Mouse (Mus musculus): ENCODE data around the gene Zfp277. TPM values are rescaled to one million over a fixed set of nuclear protein-coding genes. Genes with fewer than 3 reads are reported as not detected.

Zfp277 gene
- polyA plus RNA-seq, 1 experiment from 2014 or later: 29.3 TPM

DNA sequence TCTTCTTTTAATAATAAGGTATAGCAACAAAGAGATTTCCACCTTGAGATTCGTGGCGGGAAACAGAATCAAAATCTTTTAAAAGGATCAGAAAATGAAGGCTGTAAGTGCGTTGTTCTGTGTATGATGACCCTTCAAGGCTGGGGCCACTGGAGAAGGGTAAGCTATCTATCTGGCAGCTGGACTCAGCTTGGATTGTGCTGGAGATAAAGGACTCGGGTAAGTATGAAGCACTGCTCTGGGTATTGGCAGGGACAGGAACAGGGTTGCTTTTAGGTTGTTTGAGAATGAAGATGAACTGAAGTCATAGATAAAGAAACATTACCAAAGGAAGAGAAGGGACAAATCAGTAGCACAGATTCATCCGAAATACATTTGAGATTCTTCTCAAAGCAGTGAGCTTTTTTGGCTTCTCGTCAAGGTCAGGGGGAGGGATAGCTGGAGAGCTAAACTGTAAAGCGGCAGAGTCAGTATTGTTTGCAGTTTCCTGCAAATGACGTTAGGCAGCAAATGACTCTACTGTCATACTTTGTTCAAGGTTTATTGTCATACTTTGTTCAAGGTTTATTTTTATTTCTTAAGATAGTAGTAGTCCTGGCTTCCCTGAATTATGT lies 30.3 kb downstream of the Zfp277 start:
- H3K9ac ChIP-seq (ENCODE audit: low read depth, low read length): no peak overlapping the region
- no peak for ATAC-seq
- no peaks in the 10 kb centered on the region for H3K27me3 ChIP-seq (replicated peaks; ENCODE audit: control insufficient read depth, insufficient read depth, low read length)
- no peak overlapping the region for H3K27ac ChIP-seq (ENCODE audit: low read length)
- no peak overlapping the region for H3K4me2 ChIP-seq (ENCODE audit: low read depth, low read length)
- no peak overlapping the region for H3K4me3 ChIP-seq (ENCODE audit: low read length)
- H3K9me3 ChIP-seq (ENCODE audit: control insufficient read depth, low read length): no peaks in the 10 kb centered on the region
- H3K36me3 ChIP-seq (ENCODE audit: control insufficient read depth, insufficient read depth, low read length): no peaks in the 10 kb centered on the region
- H3K4me1 ChIP-seq (ENCODE audit: control insufficient read depth, insufficient read depth, low read length): no peaks in the 10 kb centered on the region
- WGBS: 60% methylated on average over 8 of the region's 8 CpGs

DNA sequence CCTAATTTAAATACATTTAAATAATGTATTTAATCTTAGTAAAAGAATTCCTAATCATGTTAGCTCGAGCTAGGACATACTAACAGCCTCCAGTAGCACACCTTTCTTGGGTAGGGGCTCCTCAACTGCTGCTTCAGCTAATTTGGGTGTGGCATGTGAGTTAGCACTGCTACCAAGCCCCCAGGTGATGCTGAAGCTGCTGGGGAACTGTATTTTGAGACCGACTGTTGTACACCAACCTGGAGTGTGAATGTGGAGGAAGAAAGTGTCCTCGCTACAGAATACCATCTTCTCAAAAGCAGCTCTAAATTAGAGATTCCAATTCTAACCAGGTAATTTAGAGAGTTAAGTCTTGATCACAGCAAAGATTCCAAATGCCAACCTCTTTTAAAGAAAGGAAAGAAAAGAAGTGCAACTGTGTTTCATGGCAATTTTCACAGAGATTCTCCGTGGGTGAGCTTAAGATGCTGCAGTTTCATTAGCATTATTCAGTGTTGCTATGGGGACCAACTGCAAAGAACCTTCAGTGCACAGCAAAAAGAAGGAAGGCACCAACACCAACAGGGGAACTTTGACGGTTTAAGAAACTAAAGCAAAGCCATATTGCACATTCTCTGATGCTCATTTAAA lies 30.9 kb downstream of the Zfp277 start:
- no peak overlapping the region for H3K4me3 ChIP-seq (ENCODE audit: low read length)
- H3K9ac ChIP-seq (ENCODE audit: low read depth, low read length): no peak overlapping the region
- no peaks in the 10 kb centered on the region for H3K4me1 ChIP-seq (ENCODE audit: control insufficient read depth, insufficient read depth, low read length)
- ATAC-seq: no peak
- no peak overlapping the region for H3K27ac ChIP-seq (ENCODE audit: low read length)
- H3K9me3 ChIP-seq (ENCODE audit: control insufficient read depth, low read length): no peaks in the 10 kb centered on the region
- 70% methylated on average over 5 of the region's 5 CpGs for WGBS
- H3K36me3 ChIP-seq (ENCODE audit: control insufficient read depth, insufficient read depth, low read length): 0 out of 2 replicates have a peak, but pooled peaks cover under 1% of the 10 kb centered on the region
- H3K27me3 ChIP-seq (replicated peaks; ENCODE audit: control insufficient read depth, insufficient read depth, low read length): no peaks in the 10 kb centered on the region
- no peak overlapping the region for H3K4me2 ChIP-seq (ENCODE audit: low read depth, low read length)

DNA sequence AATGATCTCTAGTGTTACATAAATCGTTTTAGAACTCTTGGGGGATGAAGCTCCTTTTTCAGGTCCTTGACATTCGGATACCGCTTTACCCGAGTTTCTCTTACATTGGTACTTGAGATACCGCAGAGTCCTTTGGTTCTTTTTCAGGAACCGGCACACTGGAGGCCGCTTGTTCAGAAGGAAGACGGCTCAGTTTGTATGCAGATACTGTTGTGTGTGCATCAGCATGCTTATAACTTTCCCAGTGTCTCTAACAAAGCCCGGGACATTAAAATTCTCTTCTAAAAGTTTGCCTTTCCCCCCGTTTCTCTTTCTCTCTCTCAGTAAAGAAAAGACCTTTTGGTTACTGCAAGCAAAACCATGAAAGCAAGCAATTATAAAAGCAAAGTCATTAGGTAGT lies 45.9 kb downstream of the Zfp277 start:
- no peak overlapping the region for H3K4me2 ChIP-seq (ENCODE audit: low read depth, low read length)
- 92% methylated on average over 10 of the region's 10 CpGs for WGBS
- no peak for ATAC-seq
- no peaks in the 10 kb centered on the region for H3K4me1 ChIP-seq (ENCODE audit: control insufficient read depth, insufficient read depth, low read length)
- no peak overlapping the region for H3K27ac ChIP-seq (ENCODE audit: low read length)
- H3K4me3 ChIP-seq (ENCODE audit: low read length): no peak overlapping the region
- H3K27me3 ChIP-seq (replicated peaks; ENCODE audit: control insufficient read depth, insufficient read depth, low read length): no peaks in the 10 kb centered on the region
- no peaks in the 10 kb centered on the region for H3K9me3 ChIP-seq (ENCODE audit: control insufficient read depth, low read length)
- H3K36me3 ChIP-seq (ENCODE audit: control insufficient read depth, insufficient read depth, low read length): 0 out of 2 replicates have a peak, but pooled peaks cover 2% of the 10 kb centered on the region
- no peak overlapping the region for H3K9ac ChIP-seq (ENCODE audit: low read depth, low read length)

DNA sequence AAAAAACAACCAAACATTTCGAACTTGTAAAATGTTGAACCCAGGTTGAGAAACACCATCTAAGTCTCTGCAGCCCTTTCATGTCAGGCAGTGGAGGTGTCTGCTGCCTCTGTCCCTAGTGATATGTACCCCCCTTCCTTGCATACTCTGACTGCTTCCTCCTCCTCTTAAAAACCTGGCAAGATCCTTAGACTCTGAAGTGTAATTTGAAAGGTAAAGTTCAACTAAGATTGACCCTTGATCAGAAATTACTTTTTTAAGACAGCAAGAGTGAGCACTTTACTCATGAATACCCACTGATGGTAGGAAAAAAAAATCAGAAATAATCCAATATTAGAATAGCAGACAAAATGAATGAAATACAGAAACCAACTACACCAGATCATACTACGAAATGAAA lies 46.3 kb downstream of the Zfp277 start:
- no peak for ATAC-seq
- Histone ChIP-seq H3K4me1 (ENCODE audit: control insufficient read depth, insufficient read depth, low read length) (no peaks in the 10 kb centered on the region), H3K27ac (ENCODE audit: low read length) (no peak overlapping the region), H3K27me3 (replicated peaks; ENCODE audit: control insufficient read depth, insufficient read depth, low read length) (no peaks in the 10 kb centered on the region), H3K36me3 (ENCODE audit: control insufficient read depth, insufficient read depth, low read length) (0 out of 2 replicates have a peak, but pooled peaks cover 2% of the 10 kb centered on the region), H3K9ac (ENCODE audit: low read depth, low read length) (no peak overlapping the region), H3K4me3 (ENCODE audit: low read length) (no peak overlapping the region), H3K9me3 (ENCODE audit: control insufficient read depth, low read length) (no peaks in the 10 kb centered on the region), H3K4me2 (ENCODE audit: low read depth, low read length) (no peak overlapping the region)
- WGBS: 89% methylated on average over 2 of the region's 2 CpGs

DNA sequence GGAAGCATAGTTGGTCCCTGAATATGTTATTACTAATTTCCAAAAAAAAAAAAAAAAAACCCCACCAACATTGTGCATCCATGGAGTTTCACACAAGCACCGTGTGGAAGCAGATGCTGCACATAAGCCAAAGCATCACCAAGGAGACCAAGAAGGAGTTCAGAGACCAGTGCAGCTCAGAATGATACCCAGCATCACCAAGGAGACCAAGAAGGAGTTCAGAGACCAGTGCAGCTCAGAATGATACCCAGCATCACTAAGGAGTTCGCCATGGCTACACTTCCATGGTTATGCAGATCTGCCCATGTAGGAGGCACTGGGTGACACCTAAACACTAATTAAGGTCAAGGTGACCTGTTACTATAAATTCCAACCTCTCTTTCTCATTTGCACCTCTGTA lies 46.8 kb downstream of the Zfp277 start:
- no peaks in the 10 kb centered on the region for H3K9me3 ChIP-seq (ENCODE audit: control insufficient read depth, low read length)
- no peaks in the 10 kb centered on the region for H3K4me1 ChIP-seq (ENCODE audit: control insufficient read depth, insufficient read depth, low read length)
- H3K27me3 ChIP-seq (replicated peaks; ENCODE audit: control insufficient read depth, insufficient read depth, low read length): no peaks in the 10 kb centered on the region
- H3K36me3 ChIP-seq (ENCODE audit: control insufficient read depth, insufficient read depth, low read length): 0 out of 2 replicates have a peak, but pooled peaks cover 2% of the 10 kb centered on the region
- H3K27ac ChIP-seq (ENCODE audit: low read length): no peak overlapping the region
- 89% methylated on average over 2 of the region's 2 CpGs for WGBS
- ATAC-seq: no peak
- no peak overlapping the region for H3K4me2 ChIP-seq (ENCODE audit: low read depth, low read length)
- H3K4me3 ChIP-seq (ENCODE audit: low read length): no peak overlapping the region
- no peak overlapping the region for H3K9ac ChIP-seq (ENCODE audit: low read depth, low read length)

DNA sequence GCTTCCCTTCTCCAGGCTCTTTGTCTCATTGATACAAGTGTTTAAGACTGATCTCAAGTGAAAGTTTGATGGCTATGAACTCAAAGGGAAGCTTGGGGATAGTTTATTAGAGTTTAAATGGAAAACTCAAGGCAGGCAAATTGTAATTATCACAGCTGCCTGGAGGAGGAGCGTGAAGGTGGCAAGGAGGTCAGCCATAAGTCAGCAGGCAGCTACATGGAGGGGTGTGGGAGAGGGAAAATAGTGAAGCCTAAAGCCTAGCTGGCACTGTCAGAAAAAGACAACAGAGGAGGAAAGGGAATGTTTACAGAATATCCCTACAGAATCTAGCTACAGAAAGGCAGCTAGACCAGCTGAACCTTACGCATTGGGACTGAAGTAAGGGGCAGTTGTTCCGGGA lies 52.8 kb downstream of the Zfp277 start:
- Histone ChIP-seq H3K27me3 (replicated peaks; ENCODE audit: control insufficient read depth, insufficient read depth, low read length) (no peaks in the 10 kb centered on the region), H3K4me1 (ENCODE audit: control insufficient read depth, insufficient read depth, low read length) (no peaks in the 10 kb centered on the region), H3K4me2 (ENCODE audit: low read depth, low read length) (no peak overlapping the region), H3K9ac (ENCODE audit: low read depth, low read length) (no peak overlapping the region), H3K9me3 (ENCODE audit: control insufficient read depth, low read length) (no peaks in the 10 kb centered on the region), H3K27ac (ENCODE audit: low read length) (no peak overlapping the region), H3K36me3 (ENCODE audit: control insufficient read depth, insufficient read depth, low read length) (no peaks in the 10 kb centered on the region), H3K4me3 (ENCODE audit: low read length) (no peak overlapping the region)
- no peak for ATAC-seq
- 67% methylated on average over 3 of the region's 3 CpGs for WGBS

DNA sequence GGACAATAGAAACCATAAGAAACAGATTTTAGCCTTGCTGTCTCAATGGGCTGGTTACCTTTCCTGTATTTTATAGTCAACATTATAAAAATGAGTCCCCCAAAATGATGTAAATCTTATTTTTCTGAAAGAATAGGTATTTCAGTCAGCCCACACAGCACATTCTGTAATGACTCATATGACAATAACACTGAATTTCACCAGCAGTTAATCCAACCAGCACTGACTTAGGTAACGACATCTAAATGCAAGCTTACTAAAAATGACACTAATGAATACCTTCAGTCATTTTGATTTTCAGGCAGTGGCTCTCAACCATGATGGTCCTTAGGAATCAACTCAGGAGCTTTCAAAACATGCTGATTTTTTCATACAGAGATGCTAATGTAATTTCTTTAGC lies 54.4 kb downstream of the Zfp277 start:
- Histone ChIP-seq H3K9ac (ENCODE audit: low read depth, low read length) (no peak overlapping the region), H3K27ac (ENCODE audit: low read length) (no peak overlapping the region), H3K36me3 (ENCODE audit: control insufficient read depth, insufficient read depth, low read length) (no peaks in the 10 kb centered on the region), H3K27me3 (replicated peaks; ENCODE audit: control insufficient read depth, insufficient read depth, low read length) (no peaks in the 10 kb centered on the region), H3K4me3 (ENCODE audit: low read length) (no peak overlapping the region), H3K9me3 (ENCODE audit: control insufficient read depth, low read length) (no peaks in the 10 kb centered on the region), H3K4me1 (ENCODE audit: control insufficient read depth, insufficient read depth, low read length) (no peaks in the 10 kb centered on the region), H3K4me2 (ENCODE audit: low read depth, low read length) (no peak overlapping the region)
- WGBS: 96% methylated on average over 1 of the region's 1 CpGs
- ATAC-seq: no peak

DNA sequence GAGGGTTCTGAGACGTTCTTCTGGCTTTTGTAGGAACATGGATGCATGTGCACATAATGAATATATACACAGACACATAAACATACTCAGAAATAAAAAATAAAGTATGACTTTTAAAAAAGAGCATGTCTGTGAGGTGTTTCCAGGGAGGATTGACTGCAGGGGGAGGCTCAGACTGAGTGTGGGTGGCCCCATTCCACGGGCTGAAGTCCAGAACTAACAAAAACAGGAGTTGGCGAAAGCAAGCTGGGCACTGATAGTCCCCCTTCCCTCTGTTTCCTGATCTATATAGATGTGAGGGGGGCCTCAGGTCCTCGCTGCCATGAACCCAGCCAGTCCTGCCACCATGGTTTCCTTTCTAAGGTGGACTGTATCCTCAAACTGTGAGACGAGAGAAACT lies 57.9 kb downstream of the Zfp277 start:
- H3K4me1 ChIP-seq (ENCODE audit: control insufficient read depth, insufficient read depth, low read length): no peaks in the 10 kb centered on the region
- no peaks in the 10 kb centered on the region for H3K36me3 ChIP-seq (ENCODE audit: control insufficient read depth, insufficient read depth, low read length)
- H3K4me3 ChIP-seq (ENCODE audit: low read length): no peak overlapping the region
- no peak overlapping the region for H3K4me2 ChIP-seq (ENCODE audit: low read depth, low read length)
- H3K9ac ChIP-seq (ENCODE audit: low read depth, low read length): no peak overlapping the region
- H3K27me3 ChIP-seq (replicated peaks; ENCODE audit: control insufficient read depth, insufficient read depth, low read length): no peaks in the 10 kb centered on the region
- WGBS: 75% methylated on average over 5 of the region's 5 CpGs
- H3K27ac ChIP-seq (ENCODE audit: low read length): no peak overlapping the region
- H3K9me3 ChIP-seq (ENCODE audit: control insufficient read depth, low read length): no peaks in the 10 kb centered on the region
- ATAC-seq: no peak

DNA sequence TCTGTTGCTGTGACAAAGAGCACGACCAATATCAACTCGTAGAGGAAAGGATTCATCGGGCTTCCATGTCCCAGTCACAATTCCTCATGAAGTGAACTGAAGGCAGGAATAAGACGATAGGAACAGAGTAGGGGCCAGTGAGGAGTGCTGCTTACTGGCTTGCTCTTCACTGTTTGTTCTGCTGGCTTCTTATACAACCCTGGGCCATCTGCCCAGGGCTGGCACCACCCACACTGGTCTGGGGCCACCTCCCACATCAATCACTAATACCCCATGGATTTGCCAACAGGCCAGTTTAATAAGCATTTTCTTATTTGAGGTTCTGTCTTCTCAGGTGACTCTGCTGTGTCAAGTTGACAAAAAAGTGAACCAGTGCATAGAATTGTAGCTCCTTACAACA lies 60.4 kb downstream of the Zfp277 start:
- no peaks in the 10 kb centered on the region for H3K4me1 ChIP-seq (ENCODE audit: control insufficient read depth, insufficient read depth, low read length)
- no peak overlapping the region for H3K4me3 ChIP-seq (ENCODE audit: low read length)
- H3K36me3 ChIP-seq (ENCODE audit: control insufficient read depth, insufficient read depth, low read length): no peaks in the 10 kb centered on the region
- ATAC-seq: no peak
- no peaks in the 10 kb centered on the region for H3K9me3 ChIP-seq (ENCODE audit: control insufficient read depth, low read length)
- no peak overlapping the region for H3K4me2 ChIP-seq (ENCODE audit: low read depth, low read length)
- no peaks in the 10 kb centered on the region for H3K27me3 ChIP-seq (replicated peaks; ENCODE audit: control insufficient read depth, insufficient read depth, low read length)
- H3K9ac ChIP-seq (ENCODE audit: low read depth, low read length): no peak overlapping the region
- no peak overlapping the region for H3K27ac ChIP-seq (ENCODE audit: low read length)
- 93% methylated on average over 4 of the region's 4 CpGs for WGBS

DNA sequence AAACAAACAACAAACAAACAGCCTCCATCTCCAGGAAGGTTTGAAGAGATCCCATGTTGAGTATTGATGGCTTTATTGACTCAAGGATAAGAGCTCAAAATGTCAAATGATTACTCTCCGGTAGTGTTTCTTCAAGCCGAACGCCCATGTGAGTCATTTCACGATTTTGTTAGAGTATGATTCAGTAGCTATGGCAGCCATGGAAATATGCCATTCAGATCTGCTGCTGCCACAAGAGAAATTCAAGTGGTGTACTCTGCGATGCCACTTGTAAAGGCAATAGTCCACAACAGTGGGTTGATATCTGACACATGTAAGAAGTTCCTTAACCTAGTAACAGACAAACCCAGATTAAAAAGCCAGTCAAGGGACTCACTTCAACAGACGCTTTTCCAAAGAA lies 62.0 kb downstream of the Zfp277 start:
- Histone ChIP-seq H3K27ac (ENCODE audit: low read length) (no peak overlapping the region), H3K4me3 (ENCODE audit: low read length) (no peak overlapping the region), H3K36me3 (ENCODE audit: control insufficient read depth, insufficient read depth, low read length) (no peaks in the 10 kb centered on the region), H3K27me3 (replicated peaks; ENCODE audit: control insufficient read depth, insufficient read depth, low read length) (no peaks in the 10 kb centered on the region), H3K4me1 (ENCODE audit: control insufficient read depth, insufficient read depth, low read length) (no peaks in the 10 kb centered on the region), H3K4me2 (ENCODE audit: low read depth, low read length) (no peak overlapping the region), H3K9ac (ENCODE audit: low read depth, low read length) (no peak overlapping the region), H3K9me3 (ENCODE audit: control insufficient read depth, low read length) (no peaks in the 10 kb centered on the region)
- ATAC-seq: no peak
- 86% methylated on average over 6 of the region's 6 CpGs for WGBS

Data from intestine, embryonic 16.5 days (tissue).